Mouse (Mus musculus) brain, embryonic 14.5 days (tissue): ENCODE data around the gene Gnb2.

Experiments used
- CTCF ChIP-seq: fragments of 200-500 bp; IDR thresholded peaks from 2 replicates; pipeline ENCODE4 v1.5.1; 2012; ENCODE audit warnings: inconsistent platforms, mild to moderate bottlenecking, moderate library complexity, borderline replicate concordance; ENCODE audit not compliant: insufficient read depth, insufficient read length; ENCODE audit errors: extremely low read depth
- POLR2A ChIP-seq: fragments of 200-500 bp; IDR thresholded peaks from 2 replicates; pipeline ENCODE4 v1.6.1; 2012; ENCODE audit warnings: mild to moderate bottlenecking, inconsistent platforms, borderline replicate concordance; ENCODE audit not compliant: poor library complexity, insufficient read depth, insufficient read length, severe bottlenecking; ENCODE audit errors: extremely low read depth

- no peak for TF ChIP-seq CTCF
- TF ChIP-seq POLR2A = no peak
Observed at GRCm38 (mm10) chr5:137522711-137523110, 10.6 kb downstream of the Gnb2 start.
